Mouse (Mus musculus) embryonic fibroblast, embryonic 13.5 days (primary cell): ENCODE measurements around the gene Ros1.

Experiments
- CTCF ChIP-seq: IDR thresholded peaks from 2 replicates; pipeline ENCODE4 v1.5.1; 2011; ENCODE audit warnings: mild to moderate bottlenecking, control low read depth, low read length, moderate library complexity, borderline replicate concordance; ENCODE audit not compliant: insufficient read depth
- POLR2A ChIP-seq: IDR thresholded peaks from 2 replicates; pipeline ENCODE4 v1.6.1; 2011; ENCODE audit warnings: low read depth, mild to moderate bottlenecking, control low read depth, low read length, moderate library complexity

DNA sequence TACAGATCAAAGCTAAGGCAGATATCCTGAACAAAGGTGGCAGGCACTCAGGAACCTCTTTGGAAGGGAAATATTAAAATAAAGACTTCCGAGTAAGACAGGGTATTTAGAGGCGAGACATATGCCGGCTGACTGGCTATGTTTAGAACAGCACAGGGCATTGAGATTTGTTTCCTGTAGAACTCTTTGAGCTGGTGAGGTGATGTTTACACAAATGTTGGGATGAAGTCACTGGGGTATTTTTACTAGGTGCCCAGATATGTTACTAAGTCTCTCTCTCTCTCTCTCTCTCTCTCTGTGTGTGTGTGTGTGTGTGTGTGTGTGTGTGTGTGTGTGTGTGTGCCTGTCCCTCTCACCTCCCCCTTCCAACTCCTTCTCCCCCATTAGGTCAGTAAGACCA lies 146.8 kb downstream of the Ros1 start:
- TF ChIP-seq CTCF (no peak), POLR2A (no peak)
